Mouse (Mus musculus): ENCODE measurements around the gene D230025D16Rik. TPM values are rescaled to one million over a fixed set of nuclear protein-coding genes. Genes with fewer than 3 reads are reported as not detected.

D230025D16Rik gene
- total and polyA plus RNA-seq, 2 experiments from 2014 or later = 24.6 to 36.7 TPM

DNA sequence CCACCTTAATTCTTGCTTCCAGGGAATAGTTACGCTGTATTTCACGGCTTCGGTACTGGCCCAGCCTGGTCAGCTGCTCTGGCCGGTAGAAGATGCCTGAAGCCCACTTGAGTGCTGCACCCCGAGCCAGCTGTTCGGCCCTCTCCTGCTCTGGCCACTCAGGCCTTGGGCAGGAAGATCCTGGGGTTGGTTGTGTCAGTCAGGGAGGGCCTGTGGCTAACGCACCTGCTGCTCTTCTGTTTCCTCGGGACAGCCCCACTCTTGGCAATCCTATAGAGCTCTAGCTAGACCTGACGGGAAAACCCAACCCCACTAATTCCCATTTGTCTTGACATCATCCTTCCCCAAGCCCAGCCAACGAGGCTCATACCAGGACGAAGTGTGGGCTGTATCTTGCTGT lies 70.3 kb downstream of the D230025D16Rik start:
- H3K27me3 ChIP-seq (ENCODE audit: insufficient read depth, low read length) = no peaks in the 10 kb centered on the region
- H3K4me1 ChIP-seq (ENCODE audit: insufficient read depth, low read length) = peaks cover 11% of the 10 kb centered on the region; the same call in 1 of the 2 replicates
- no peak overlapping the region for H3K9ac ChIP-seq (replicated peaks; ENCODE audit: low read length, poor library complexity, severe bottlenecking)
- H3K4me2 ChIP-seq (ENCODE audit: low read depth, low read length, poor library complexity, severe bottlenecking) = no peak overlapping the region
- no peak for ATAC-seq (ENCODE audit: low FRiP score)
- peaks cover 8% of the 10 kb centered on the region for H3K36me3 ChIP-seq (ENCODE audit: insufficient read depth, low read length)
- no peak for TF ChIP-seq CTCF (IDR thresholded peaks at IDR 0.05)
- H3K4me3 ChIP-seq (ENCODE audit: low read depth, low read length) = no peak overlapping the region
- WGBS = 64% methylated on average over 11 of the region's 11 CpGs
- H3K27ac ChIP-seq (ENCODE audit: low read depth, low read length) = no peak overlapping the region
- DNase-seq (ENCODE audit: low spot score) = no peak
- no peaks in the 10 kb centered on the region for H3K9me3 ChIP-seq (ENCODE audit: low read length)

DNA sequence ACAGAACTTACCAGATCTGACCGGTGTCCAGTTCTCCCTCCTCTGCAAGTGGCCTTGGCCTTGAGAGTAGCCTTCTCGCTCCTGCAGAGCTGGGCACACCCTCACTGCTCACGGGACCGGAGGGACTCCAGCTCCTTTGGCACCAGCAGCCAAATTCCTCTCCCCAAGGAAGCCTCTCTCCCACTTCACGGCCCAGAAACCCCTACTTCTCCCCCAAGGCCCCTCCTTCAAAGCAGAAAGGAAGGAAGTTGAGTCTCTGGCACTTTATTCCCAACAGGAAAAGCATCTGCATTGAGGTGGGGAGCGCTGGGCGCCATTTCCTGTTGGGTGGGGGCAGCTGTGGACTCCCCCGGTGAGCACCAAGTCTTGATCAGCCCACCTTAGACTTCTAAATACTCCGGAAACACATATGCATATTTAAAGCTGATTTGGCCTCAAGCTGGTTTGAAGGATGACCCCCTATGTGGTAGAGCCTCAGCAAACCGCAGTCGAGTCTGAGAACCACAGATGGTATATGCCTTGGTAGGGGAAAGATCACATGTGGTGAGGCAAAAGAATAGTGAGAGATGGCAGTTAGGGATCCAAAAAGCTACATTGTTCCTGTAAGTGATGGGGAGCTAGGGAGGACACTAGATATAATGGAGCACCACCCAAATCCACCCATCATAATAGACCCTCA lies 71.1 kb downstream of the D230025D16Rik start, which contains the start of gene Exoc3l:
Gene Exoc3l, minus strand, starts transcription at position 207 of the 679 bp plus-strand sequence.
- no peak for DNase-seq (ENCODE audit: low spot score)
- H3K9me3 ChIP-seq (ENCODE audit: low read length) = no peaks in the 10 kb centered on the region
- H3K27me3 ChIP-seq (ENCODE audit: insufficient read depth, low read length) = no peaks in the 10 kb centered on the region
- H3K4me2 ChIP-seq (ENCODE audit: low read depth, low read length, poor library complexity, severe bottlenecking) = peak within 1 kb of the TSS; percentile 96; the same call in 1 of the 2 replicates
- ATAC-seq (ENCODE audit: low FRiP score) = no peak
- peaks cover 9% of the 10 kb centered on the region; the same call in 1 of the 2 replicates for H3K4me1 ChIP-seq (ENCODE audit: insufficient read depth, low read length)
- H3K36me3 ChIP-seq (ENCODE audit: insufficient read depth, low read length) = peaks cover 12% of the 10 kb centered on the region
- WGBS = 53% methylated on average over 11 of the region's 11 CpGs
- no peak within 1 kb of the TSS for H3K27ac ChIP-seq (ENCODE audit: low read depth, low read length)
- no peak within 1 kb of the TSS for H3K4me3 ChIP-seq (ENCODE audit: low read depth, low read length)
- no peak for TF ChIP-seq CTCF (IDR thresholded peaks at IDR 0.05)
- H3K9ac ChIP-seq (replicated peaks; ENCODE audit: low read length, poor library complexity, severe bottlenecking) = no peak within 1 kb of the TSS

DNA sequence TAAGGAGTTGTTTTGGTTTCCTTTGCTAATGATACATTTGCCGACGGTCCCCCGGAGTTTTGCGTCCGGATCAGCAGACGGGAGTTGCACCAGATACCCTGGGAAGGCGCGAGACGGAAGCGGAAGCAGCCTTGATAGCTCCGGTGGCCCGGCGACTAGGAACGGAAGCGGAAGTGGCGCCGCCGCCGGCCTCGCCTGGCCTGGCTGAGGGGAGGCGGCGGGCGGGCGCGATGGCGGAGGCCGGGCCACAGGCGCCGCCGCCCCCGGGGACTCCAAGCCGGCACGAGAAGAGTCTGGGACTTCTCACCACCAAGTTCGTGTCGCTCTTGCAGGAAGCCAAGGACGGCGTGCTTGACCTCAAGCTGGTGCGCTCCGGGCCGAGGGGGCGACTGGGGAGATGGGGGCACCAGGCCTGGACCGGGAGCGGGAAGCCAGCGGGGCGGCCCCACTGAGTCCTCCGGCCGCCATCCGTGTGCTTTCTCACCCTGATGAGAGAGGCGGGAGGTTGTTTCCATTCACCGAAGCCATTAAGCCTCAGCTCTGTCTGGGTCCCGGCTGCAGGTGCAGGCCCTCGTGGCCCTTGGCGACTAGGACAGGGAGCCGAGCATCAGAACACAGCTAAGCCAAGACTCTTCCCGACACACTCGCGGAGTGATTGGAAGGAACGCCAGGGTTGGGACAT lies 72.7 kb downstream of the D230025D16Rik start, which contains the start of gene E2f4:
Gene E2f4, plus strand, starts transcription at position 153 of the 682 bp plus-strand sequence.
- H3K36me3 ChIP-seq (ENCODE audit: insufficient read depth, low read length) = peaks cover 24% of the 10 kb centered on the region
- peak within 1 kb of the TSS; percentile 81 for H3K9ac ChIP-seq (replicated peaks; ENCODE audit: low read length, poor library complexity, severe bottlenecking)
- peak within 1 kb of the TSS; percentile 70 for H3K27ac ChIP-seq (ENCODE audit: low read depth, low read length)
- TF ChIP-seq CTCF (IDR thresholded peaks at IDR 0.05) = no peak
- peak within 1 kb of the TSS; percentile 96 for H3K4me2 ChIP-seq (ENCODE audit: low read depth, low read length, poor library complexity, severe bottlenecking)
- ATAC-seq (ENCODE audit: low FRiP score) = peak; percentile 84
- WGBS = under 1% methylated on average over 55 of the region's 58 CpGs
- no peaks in the 10 kb centered on the region for H3K9me3 ChIP-seq (ENCODE audit: low read length)
- peak within 1 kb of the TSS; percentile 74 for H3K4me3 ChIP-seq (ENCODE audit: low read depth, low read length)
- no peaks in the 10 kb centered on the region for H3K27me3 ChIP-seq (ENCODE audit: insufficient read depth, low read length)
- peaks cover 9% of the 10 kb centered on the region; the same call in 1 of the 2 replicates for H3K4me1 ChIP-seq (ENCODE audit: insufficient read depth, low read length)
- peak; percentile 95 for DNase-seq (ENCODE audit: low spot score)

DNA sequence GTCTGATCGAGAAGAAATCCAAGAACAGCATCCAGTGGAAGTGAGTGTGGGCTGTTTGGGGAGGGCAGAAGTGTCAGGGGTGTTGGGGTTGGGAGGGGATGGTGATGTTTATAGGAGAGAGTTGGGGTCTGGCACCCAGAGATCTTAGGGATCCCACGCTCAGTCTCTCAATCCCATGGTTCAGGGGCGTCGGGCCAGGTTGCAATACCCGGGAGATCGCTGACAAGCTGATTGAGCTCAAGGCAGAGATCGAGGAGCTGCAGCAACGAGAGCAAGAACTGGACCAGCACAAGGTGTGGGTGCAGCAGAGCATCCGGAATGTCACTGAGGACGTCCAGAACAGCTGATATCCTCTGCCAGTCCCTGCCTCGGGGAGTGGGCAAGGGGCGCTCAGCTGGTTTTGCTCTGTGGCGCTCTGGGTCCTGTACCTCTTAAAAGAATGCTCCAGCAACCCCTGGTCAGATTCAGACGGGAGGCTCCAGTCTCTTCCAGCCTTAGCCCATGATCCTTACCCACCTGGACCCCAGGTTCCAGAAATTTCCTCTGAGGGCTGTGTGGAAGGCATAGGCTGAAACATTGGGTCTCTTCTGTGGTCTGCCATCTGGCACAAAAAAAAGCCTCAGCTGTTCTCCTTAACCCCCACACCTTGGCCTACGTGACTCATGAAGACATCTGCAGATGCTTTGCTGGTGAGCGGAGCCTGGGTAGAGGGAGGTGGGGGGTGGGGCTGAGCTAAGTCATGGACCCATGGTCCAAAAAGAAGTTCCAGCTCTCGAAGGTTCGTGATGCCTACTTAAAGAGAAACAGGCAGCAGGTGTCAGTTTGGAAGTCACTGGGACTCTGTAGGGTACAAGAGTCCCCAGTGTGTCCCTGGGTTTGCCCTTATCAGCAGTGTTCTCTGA lies 73.7 kb downstream of the D230025D16Rik start:
- DNase-seq (ENCODE audit: low spot score) = no peak
- Histone ChIP-seq H3K4me1 (ENCODE audit: insufficient read depth, low read length) (peaks cover 9% of the 10 kb centered on the region; the same call in 1 of the 2 replicates), H3K36me3 (ENCODE audit: insufficient read depth, low read length) (peaks cover 28% of the 10 kb centered on the region), H3K4me2 (ENCODE audit: low read depth, low read length, poor library complexity, severe bottlenecking) (peak overlapping the region; percentile 96), H3K4me3 (ENCODE audit: low read depth, low read length) (peak overlapping the region; percentile 74), H3K9me3 (ENCODE audit: low read length) (no peaks in the 10 kb centered on the region), H3K9ac (replicated peaks; ENCODE audit: low read length, poor library complexity, severe bottlenecking) (peak overlapping the region; percentile 81), H3K27me3 (ENCODE audit: insufficient read depth, low read length) (no peaks in the 10 kb centered on the region), H3K27ac (ENCODE audit: low read depth, low read length) (0 out of 2 replicates have a peak overlapping the region, but pooled peaks have one; percentile 70)
- ATAC-seq (ENCODE audit: low FRiP score) = no peak
- WGBS = 67% methylated on average over 18 of the region's 18 CpGs
- TF ChIP-seq CTCF (IDR thresholded peaks at IDR 0.05) = no peak

DNA sequence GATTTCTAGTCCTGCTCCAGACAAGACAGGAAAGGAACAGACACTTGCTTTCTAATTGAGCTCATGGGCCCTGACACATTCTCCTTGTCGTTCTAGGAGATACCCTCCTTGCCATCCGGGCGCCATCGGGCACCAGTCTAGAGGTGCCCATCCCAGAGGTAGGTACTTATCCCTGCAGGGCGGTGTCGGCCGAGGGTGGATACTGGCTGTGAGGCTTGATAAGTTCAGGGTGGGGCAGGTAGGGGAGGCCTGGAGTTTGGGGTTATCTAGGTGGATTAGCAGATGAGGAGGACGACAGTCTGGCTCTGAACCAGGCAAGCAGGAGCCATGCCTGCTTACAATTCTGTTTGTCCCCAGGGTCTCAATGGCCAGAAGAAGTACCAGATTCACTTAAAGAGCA lies 75.0 kb downstream of the D230025D16Rik start:
- Histone ChIP-seq H3K9me3 (ENCODE audit: low read length) (no peaks in the 10 kb centered on the region), H3K4me1 (ENCODE audit: insufficient read depth, low read length) (peaks cover 9% of the 10 kb centered on the region; the same call in 1 of the 2 replicates), H3K27me3 (ENCODE audit: insufficient read depth, low read length) (no peaks in the 10 kb centered on the region), H3K4me3 (ENCODE audit: low read depth, low read length) (no peak overlapping the region), H3K36me3 (ENCODE audit: insufficient read depth, low read length) (peaks cover 39% of the 10 kb centered on the region), H3K4me2 (ENCODE audit: low read depth, low read length, poor library complexity, severe bottlenecking) (no peak overlapping the region), H3K27ac (ENCODE audit: low read depth, low read length) (no peak overlapping the region), H3K9ac (replicated peaks; ENCODE audit: low read length, poor library complexity, severe bottlenecking) (no peak overlapping the region)
- over 99% methylated on average over 8 of the region's 8 CpGs for WGBS
- ATAC-seq (ENCODE audit: low FRiP score) (no peak), DNase-seq (ENCODE audit: low spot score) (no peak)
- TF ChIP-seq CTCF (IDR thresholded peaks at IDR 0.05) = no peak

Other genes starting within 250 kb of the D230025D16Rik start
- not detected in 2 replicates for gene Ces2h, start 224.3 kb upstream of the D230025D16Rik start, total RNA-seq (2014; rRNA removed)
- not detected in 2 replicates for gene Ces2h, start 224.3 kb upstream of the D230025D16Rik start, polyA plus RNA-seq (2015; fragmentation: Nextera tagmentation; extraction: Ambion mirVana)
- not detected in 2 replicates for gene Ces3a, start 176.5 kb upstream of the D230025D16Rik start, total RNA-seq (2014; rRNA removed)
- gene Ces3a, start 176.5 kb upstream of the D230025D16Rik start, polyA plus RNA-seq (2015; fragmentation: Nextera tagmentation; extraction: Ambion mirVana) = not detected in 2 replicates
- gene Ces3b, start 141.4 kb upstream of the D230025D16Rik start, total RNA-seq (2014; rRNA removed) = not detected in 2 replicates
- gene Ces3b, start 141.4 kb upstream of the D230025D16Rik start, polyA plus RNA-seq (2015; fragmentation: Nextera tagmentation; extraction: Ambion mirVana) = not detected in 2 replicates
- not detected in 2 replicates for gene Ces4a, start 93.3 kb upstream of the D230025D16Rik start, total RNA-seq (2014; rRNA removed)
- 0.06 TPM in 1 of 2 replicates, not detected in the other for gene Ces4a, start 93.3 kb upstream of the D230025D16Rik start, polyA plus RNA-seq (2015; fragmentation: Nextera tagmentation; extraction: Ambion mirVana)
- 43.9 and 46.1 TPM in 2 replicates for gene Cbfb, start 54.5 kb upstream of the D230025D16Rik start, total RNA-seq (2014; rRNA removed)
- gene Cbfb, start 54.5 kb upstream of the D230025D16Rik start, polyA plus RNA-seq (2015; fragmentation: Nextera tagmentation; extraction: Ambion mirVana) = 16.2 and 17.5 TPM in 2 replicates
- 14.2 and 17.5 TPM in 2 replicates for gene B3gnt9, start 30.0 kb downstream of the D230025D16Rik start, total RNA-seq (2014; rRNA removed)
- 9.5 and 11.5 TPM in 2 replicates for gene B3gnt9, start 30.0 kb downstream of the D230025D16Rik start, polyA plus RNA-seq (2015; fragmentation: Nextera tagmentation; extraction: Ambion mirVana)
- 7.5 and 8.3 TPM in 2 replicates for gene Tradd, start 39.5 kb downstream of the D230025D16Rik start, total RNA-seq (2014; rRNA removed)
- gene Tradd, start 39.5 kb downstream of the D230025D16Rik start, polyA plus RNA-seq (2015; fragmentation: Nextera tagmentation; extraction: Ambion mirVana) = 7.4 and 8.0 TPM in 2 replicates
- 0.52 and 0.77 TPM in 2 replicates for gene Fbxl8, start 39.5 kb downstream of the D230025D16Rik start, total RNA-seq (2014; rRNA removed)
- gene Fbxl8, start 39.5 kb downstream of the D230025D16Rik start, polyA plus RNA-seq (2015; fragmentation: Nextera tagmentation; extraction: Ambion mirVana) = 0.83 and 0.85 TPM in 2 replicates
- gene Hsf4, start 44.7 kb downstream of the D230025D16Rik start, total RNA-seq (2014; rRNA removed) = 0.33 TPM in 1 of 2 replicates, not detected in the other
- gene Hsf4, start 44.7 kb downstream of the D230025D16Rik start, polyA plus RNA-seq (2015; fragmentation: Nextera tagmentation; extraction: Ambion mirVana) = 0.43 and 0.59 TPM in 2 replicates
- gene Nol3, start 51.0 kb downstream of the D230025D16Rik start, total RNA-seq (2014; rRNA removed) = 2.0 and 2.3 TPM in 2 replicates
- 6.5 and 8.1 TPM in 2 replicates for gene Nol3, start 51.0 kb downstream of the D230025D16Rik start, polyA plus RNA-seq (2015; fragmentation: Nextera tagmentation; extraction: Ambion mirVana)
- gene 4931428F04Rik, start 64.7 kb downstream of the D230025D16Rik start, total RNA-seq (2014; rRNA removed) = 63.6 and 79.2 TPM in 2 replicates
- 131 and 132 TPM in 2 replicates for gene 4931428F04Rik, start 64.7 kb downstream of the D230025D16Rik start, polyA plus RNA-seq (2015; fragmentation: Nextera tagmentation; extraction: Ambion mirVana)
- gene Exoc3l, start 71.0 kb downstream of the D230025D16Rik start, total RNA-seq (2014; rRNA removed) = 2.0 and 5.1 TPM in 2 replicates
- 6.8 and 6.9 TPM in 2 replicates for gene Exoc3l, start 71.0 kb downstream of the D230025D16Rik start, polyA plus RNA-seq (2015; fragmentation: Nextera tagmentation; extraction: Ambion mirVana)
- 28.2 and 35.7 TPM in 2 replicates for gene E2f4, start 72.5 kb downstream of the D230025D16Rik start, total RNA-seq (2014; rRNA removed)
- 29.1 and 29.3 TPM in 2 replicates for gene E2f4, start 72.5 kb downstream of the D230025D16Rik start, polyA plus RNA-seq (2015; fragmentation: Nextera tagmentation; extraction: Ambion mirVana)
- gene Elmo3, start 80.5 kb downstream of the D230025D16Rik start, total RNA-seq (2014; rRNA removed) = 0.71 and 1.3 TPM in 2 replicates
- gene Elmo3, start 80.5 kb downstream of the D230025D16Rik start, polyA plus RNA-seq (2015; fragmentation: Nextera tagmentation; extraction: Ambion mirVana) = 0.81 and 1.3 TPM in 2 replicates
- 2.5 and 4.5 TPM in 2 replicates for gene Lrrc29, start 101.1 kb downstream of the D230025D16Rik start, total RNA-seq (2014; rRNA removed)
- gene Lrrc29, start 101.1 kb downstream of the D230025D16Rik start, polyA plus RNA-seq (2015; fragmentation: Nextera tagmentation; extraction: Ambion mirVana) = 2.1 and 2.4 TPM in 2 replicates
- 81.3 and 88.4 TPM in 2 replicates for gene Tmem208, start 101.2 kb downstream of the D230025D16Rik start, total RNA-seq (2014; rRNA removed)
- gene Tmem208, start 101.2 kb downstream of the D230025D16Rik start, polyA plus RNA-seq (2015; fragmentation: Nextera tagmentation; extraction: Ambion mirVana) = 129 and 152 TPM in 2 replicates
- gene Fhod1, start 122.8 kb downstream of the D230025D16Rik start, total RNA-seq (2014; rRNA removed) = 3.8 and 4.4 TPM in 2 replicates
- 0.48 and 0.56 TPM in 2 replicates for gene Fhod1, start 122.8 kb downstream of the D230025D16Rik start, polyA plus RNA-seq (2015; fragmentation: Nextera tagmentation; extraction: Ambion mirVana)
- gene Slc9a5, start 123.7 kb downstream of the D230025D16Rik start, total RNA-seq (2014; rRNA removed) = 28.3 and 28.4 TPM in 2 replicates
- gene Slc9a5, start 123.7 kb downstream of the D230025D16Rik start, polyA plus RNA-seq (2015; fragmentation: Nextera tagmentation; extraction: Ambion mirVana) = 12.8 and 14.4 TPM in 2 replicates
- 6.3 and 8.7 TPM in 2 replicates for gene Plekhg4, start 148.1 kb downstream of the D230025D16Rik start, total RNA-seq (2014; rRNA removed)
- 1.7 and 2.5 TPM in 2 replicates for gene Plekhg4, start 148.1 kb downstream of the D230025D16Rik start, polyA plus RNA-seq (2015; fragmentation: Nextera tagmentation; extraction: Ambion mirVana)
- 0.09 and 0.16 TPM in 2 replicates for gene Kctd19, start 188.4 kb downstream of the D230025D16Rik start, total RNA-seq (2014; rRNA removed)
- gene Kctd19, start 188.4 kb downstream of the D230025D16Rik start, polyA plus RNA-seq (2015; fragmentation: Nextera tagmentation; extraction: Ambion mirVana) = 0.27 TPM in 2 replicates
- gene Lrrc36, start 188.4 kb downstream of the D230025D16Rik start, total RNA-seq (2014; rRNA removed) = 0.28 and 0.93 TPM in 2 replicates
- 0.86 and 0.99 TPM in 2 replicates for gene Lrrc36, start 188.4 kb downstream of the D230025D16Rik start, polyA plus RNA-seq (2015; fragmentation: Nextera tagmentation; extraction: Ambion mirVana)
- gene Tppp3, start 246.4 kb downstream of the D230025D16Rik start, total RNA-seq (2014; rRNA removed) = 75.0 and 82.8 TPM in 2 replicates
- gene Tppp3, start 246.4 kb downstream of the D230025D16Rik start, polyA plus RNA-seq (2015; fragmentation: Nextera tagmentation; extraction: Ambion mirVana) = 159 and 164 TPM in 2 replicates